Mouse (Mus musculus): ENCODE results near the gene Atp6v0e. TPM values are rescaled to one million over a fixed set of nuclear protein-coding genes. Genes with fewer than 3 reads are reported as not detected.

The Atp6v0e gene
- total RNA-seq, 1 experiment from 2014 or later: 266 TPM

GRCm38 (mm10) chr17:26676616-26677376 lies 13.8 kb downstream of the Atp6v0e start:
- ATAC-seq (ENCODE audit: extremely low read depth, insufficient number of reproducible peaks, low FRiP score, poor library complexity, severe bottlenecking): peak; percentile 24; the same call in 1 of the 2 replicates

DNA sequence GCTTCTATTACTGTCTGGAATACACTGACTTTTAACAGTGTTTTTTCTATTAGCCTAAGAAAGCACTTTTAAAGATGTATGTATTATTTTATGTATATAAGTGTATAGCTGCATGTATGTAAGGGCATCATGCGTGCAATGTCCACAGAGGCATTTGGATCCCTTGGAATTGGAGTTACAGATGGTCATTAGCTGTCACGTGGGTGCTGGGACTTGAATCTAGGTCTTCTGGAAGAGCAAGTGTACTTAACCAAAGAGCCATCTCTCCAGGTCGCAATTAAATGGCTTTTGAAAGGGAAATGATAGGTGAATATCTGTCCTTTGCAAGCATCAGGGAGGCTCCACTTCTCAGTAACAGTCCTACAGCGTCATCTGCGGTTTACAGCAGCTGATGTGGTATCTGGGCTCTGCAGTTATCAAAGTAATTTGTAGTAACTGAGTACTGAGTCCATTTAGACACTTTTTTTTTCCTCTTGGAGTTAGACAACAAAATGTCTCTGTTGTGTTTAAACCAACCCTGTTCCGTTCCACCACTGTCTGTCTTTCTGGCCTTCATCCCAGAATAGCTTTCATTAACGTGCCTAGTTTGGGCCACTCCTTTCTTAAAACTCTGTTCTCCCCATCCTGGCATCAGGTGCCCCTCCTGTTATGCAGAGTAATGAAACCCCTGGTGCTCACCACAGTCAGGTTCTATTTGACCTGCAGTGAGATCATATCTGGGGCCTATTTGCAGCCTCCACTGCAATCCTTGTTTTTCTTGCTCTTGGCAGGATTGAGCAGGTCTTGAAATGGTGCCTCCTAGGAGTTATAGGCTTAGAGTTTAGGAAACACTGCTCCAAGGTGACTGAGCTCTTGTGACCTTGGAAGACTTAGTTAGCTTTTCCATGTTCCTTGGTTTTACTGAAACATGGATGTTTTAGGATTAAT lies 14.9 kb downstream of the Atp6v0e start:
- ATAC-seq (ENCODE audit: extremely low read depth, insufficient number of reproducible peaks, low FRiP score, poor library complexity, severe bottlenecking): no peak

DNA sequence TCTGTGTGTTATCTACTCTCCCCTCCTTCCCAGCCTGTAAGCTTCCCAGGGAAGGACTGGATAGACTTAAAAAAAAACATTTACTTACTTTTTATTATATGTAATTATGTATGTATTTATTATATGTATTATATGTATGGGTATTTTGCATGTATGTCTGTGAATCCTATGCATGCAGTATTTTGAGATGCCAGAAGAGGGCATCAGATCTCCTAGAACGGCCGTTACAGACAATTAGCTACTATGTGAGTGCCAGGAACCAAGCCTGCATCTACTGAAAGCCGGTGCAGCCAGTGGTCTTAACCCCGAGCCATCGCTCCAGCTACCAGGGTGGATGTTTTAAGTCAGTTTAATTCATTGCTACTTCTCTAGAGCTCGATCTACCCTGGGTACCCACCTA lies 18.2 kb downstream of the Atp6v0e start:
- ATAC-seq (ENCODE audit: extremely low read depth, insufficient number of reproducible peaks, low FRiP score, poor library complexity, severe bottlenecking): no peak

- no peak for ATAC-seq (ENCODE audit: extremely low read depth, insufficient number of reproducible peaks, low FRiP score, poor library complexity, severe bottlenecking)
Measured at GRCm38 (mm10) chr17:26686334-26687000, 23.4 kb downstream of the Atp6v0e start.

- ATAC-seq (ENCODE audit: extremely low read depth, insufficient number of reproducible peaks, low FRiP score, poor library complexity, severe bottlenecking): no peak
Measured at GRCm38 (mm10) chr17:26688795-26689735, 26.0 kb downstream of the Atp6v0e start.

DNA sequence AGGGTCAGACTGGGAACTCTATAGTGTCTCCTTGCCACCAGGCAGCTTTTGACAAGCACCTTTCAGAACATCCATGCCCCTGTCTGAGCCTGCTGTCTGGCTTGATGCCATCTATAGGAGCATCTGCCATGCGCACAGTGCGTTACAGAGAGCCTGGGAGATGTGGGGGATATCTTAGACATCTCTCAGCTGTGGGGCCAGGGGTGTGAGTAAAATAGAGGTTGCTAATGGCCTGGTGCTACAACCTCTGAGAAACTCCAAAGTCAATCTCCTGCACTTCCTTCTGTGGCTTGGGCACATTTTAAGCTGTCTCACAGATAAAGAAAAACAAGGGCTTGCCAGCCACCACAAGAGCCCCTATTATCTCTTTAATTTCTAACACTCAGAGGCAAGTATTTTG lies 26.8 kb downstream of the Atp6v0e start:
- no peak for ATAC-seq (ENCODE audit: extremely low read depth, insufficient number of reproducible peaks, low FRiP score, poor library complexity, severe bottlenecking)

- no peak for ATAC-seq (ENCODE audit: extremely low read depth, insufficient number of reproducible peaks, low FRiP score, poor library complexity, severe bottlenecking)
Measured at GRCm38 (mm10) chr17:26690236-26690635, 27.2 kb downstream of the Atp6v0e start.

DNA sequence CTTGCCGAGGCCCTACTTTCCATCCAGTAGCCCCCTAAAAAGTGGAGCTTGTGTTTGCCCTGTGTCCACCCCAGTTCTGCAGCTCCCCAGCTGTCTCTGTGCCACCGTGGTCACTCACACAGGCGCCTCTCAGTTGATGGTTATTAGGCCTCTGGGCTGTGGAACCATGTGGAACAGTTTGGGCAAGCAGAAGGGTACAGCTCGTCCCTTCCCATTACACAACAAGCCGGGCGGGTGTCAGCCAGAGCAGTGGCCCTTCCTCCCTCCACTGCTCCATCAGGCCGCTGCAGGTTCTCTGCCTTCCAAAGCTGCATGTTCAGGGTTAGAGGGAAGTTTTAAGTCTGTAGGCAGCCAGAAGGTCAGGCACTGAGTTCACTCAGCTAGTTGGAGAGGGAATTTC lies 28.1 kb downstream of the Atp6v0e start:
- no peak for ATAC-seq (ENCODE audit: extremely low read depth, insufficient number of reproducible peaks, low FRiP score, poor library complexity, severe bottlenecking)

DNA sequence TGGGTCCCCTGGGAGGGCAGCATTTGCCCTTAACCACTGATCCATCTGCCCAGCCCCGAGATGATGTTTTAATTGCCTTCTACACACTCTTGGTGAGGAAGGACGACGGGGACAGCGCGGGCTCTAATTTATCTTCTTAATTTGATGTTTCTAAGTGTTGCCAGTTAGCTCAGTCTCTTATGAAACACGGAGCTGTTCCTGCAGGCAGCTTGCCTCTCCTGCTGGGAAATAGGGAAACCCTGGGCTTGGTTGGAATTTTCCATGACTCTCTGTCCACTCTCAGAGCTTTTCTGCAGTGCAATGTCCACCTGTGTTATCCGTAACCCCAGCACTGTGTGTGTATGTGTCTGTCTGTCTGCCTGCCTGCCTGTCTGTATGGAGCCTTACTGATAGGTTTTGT lies 30.4 kb downstream of the Atp6v0e start:
- no peak for ATAC-seq (ENCODE audit: extremely low read depth, insufficient number of reproducible peaks, low FRiP score, poor library complexity, severe bottlenecking)

DNA sequence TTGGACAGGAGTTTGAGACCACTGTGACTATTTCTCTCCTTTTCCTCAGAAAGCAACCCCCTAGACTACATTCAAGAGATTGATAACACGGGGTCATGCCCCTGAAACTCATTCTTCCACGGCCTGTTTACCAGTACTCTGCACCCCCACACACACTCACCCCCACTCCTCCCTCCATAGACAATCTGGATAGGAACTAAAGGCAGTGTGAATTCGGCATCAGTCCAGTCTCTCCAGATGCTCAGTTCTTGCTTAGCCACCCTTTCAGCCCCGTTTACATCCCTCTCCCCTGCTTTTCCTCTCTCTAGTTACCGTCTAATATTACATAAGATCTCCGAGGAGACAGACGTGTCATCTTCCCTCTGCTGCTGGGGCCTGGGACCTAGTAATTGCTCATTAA lies 31.1 kb downstream of the Atp6v0e start:
- no peak for ATAC-seq (ENCODE audit: extremely low read depth, insufficient number of reproducible peaks, low FRiP score, poor library complexity, severe bottlenecking)

DNA sequence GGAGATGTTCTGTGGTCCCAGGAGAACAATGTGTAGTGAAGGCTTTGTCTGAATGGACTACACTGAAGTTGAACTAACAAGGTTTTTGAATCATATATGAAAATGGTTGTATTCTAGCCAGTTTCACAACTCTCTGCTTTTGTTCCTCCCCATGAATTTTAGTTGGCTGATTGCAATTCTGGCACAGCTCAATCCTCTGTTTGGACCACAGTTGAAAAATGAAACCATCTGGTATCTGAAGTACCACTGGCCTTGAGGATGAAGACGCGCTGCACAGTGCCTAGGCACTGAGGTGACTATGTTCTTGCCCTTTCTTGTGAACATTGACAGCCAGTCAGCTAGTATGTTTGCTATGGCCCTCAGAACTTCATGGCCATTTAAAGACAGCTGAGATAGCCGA lies 32.2 kb downstream of the Atp6v0e start:
- ATAC-seq (ENCODE audit: extremely low read depth, insufficient number of reproducible peaks, low FRiP score, poor library complexity, severe bottlenecking): no peak

DNA sequence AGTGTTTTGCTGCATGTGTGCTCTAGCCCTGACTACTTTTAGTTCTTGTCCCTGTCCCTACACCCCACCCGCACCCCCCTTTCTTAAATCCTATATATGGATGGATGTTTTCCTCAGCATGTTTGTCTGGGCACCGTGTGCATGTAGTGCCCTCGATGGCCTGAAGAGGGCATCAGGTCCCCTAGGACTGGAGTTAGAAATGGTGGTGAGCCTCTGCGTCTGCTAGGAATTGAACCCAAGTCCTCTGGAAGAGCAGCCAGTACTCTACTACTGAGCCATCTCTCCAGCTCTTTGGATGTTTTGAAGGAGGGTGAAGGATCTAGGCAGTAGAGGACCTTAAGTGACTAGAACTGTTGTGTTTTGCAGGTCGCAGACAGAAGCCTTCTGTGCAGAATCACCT lies 35.8 kb downstream of the Atp6v0e start:
- ATAC-seq (ENCODE audit: extremely low read depth, insufficient number of reproducible peaks, low FRiP score, poor library complexity, severe bottlenecking): no peak

DNA sequence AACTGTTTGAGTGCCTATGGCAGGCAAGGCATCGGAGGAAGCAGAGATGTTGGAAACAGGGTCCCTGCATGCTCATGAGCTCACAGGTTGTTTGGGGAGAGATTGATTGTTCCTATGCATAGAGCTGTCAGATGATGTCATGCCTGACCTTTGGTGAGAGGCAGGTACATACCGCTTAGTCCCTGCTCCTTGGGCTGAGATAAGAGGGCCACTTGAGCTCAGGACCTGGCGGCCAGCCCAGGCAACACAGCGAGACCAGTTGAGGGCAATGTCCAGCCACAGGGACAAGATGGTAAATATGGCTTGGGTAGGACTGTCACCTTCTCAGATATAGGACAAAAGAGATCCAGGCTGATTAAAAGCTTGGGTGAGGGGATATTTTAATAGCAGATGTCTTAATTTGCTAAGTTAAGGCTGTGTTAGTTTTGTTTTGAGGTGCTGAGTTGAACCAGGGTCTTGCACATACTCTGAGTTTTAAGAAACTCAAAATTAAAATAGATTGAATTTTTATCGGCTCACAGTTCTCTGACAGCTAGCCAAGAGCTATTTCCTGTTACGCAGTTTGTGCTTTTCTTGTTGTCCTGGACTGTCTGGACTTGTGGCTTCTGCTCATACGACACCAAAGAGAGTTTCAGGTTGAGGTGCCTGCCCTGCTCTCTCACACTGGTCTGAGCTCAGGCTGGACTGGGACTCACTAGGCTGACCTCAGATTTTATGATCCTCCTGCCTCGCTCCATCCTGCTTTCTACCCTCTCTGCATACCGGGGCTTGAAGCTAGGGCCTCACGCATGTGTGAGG lies 37.0 kb downstream of the Atp6v0e start:
- no peak for ATAC-seq (ENCODE audit: extremely low read depth, insufficient number of reproducible peaks, low FRiP score, poor library complexity, severe bottlenecking)

- ATAC-seq (ENCODE audit: extremely low read depth, insufficient number of reproducible peaks, low FRiP score, poor library complexity, severe bottlenecking): no peak
Measured at GRCm38 (mm10) chr17:26701565-26701964, 38.5 kb downstream of the Atp6v0e start.

- no peak for ATAC-seq (ENCODE audit: extremely low read depth, insufficient number of reproducible peaks, low FRiP score, poor library complexity, severe bottlenecking)
Measured at GRCm38 (mm10) chr17:26702621-26703020, 39.6 kb downstream of the Atp6v0e start.

DNA sequence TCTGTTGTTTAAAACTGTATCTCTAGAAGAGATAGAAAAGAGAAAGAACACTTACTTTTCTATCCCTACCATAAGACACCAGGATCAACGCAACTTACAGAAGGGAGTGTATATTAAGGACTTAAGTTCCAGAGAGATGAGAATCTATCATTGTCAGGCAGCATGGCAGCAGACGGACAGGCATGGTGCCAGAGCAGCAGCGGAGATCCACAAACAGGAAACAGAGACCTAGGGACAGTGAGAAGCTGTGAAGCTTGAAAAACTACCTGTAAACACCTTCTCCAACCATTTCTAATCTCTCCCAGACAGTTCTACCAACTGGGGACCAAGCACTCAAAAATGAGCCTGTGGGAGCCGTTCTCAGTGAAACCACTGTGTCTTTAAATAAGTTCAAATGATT lies 40.6 kb downstream of the Atp6v0e start:
- no peak for ATAC-seq (ENCODE audit: extremely low read depth, insufficient number of reproducible peaks, low FRiP score, poor library complexity, severe bottlenecking)

GRCm38 (mm10) chr17:26705463-26706359 lies 42.7 kb downstream of the Atp6v0e start:
- no peak for ATAC-seq (ENCODE audit: extremely low read depth, insufficient number of reproducible peaks, low FRiP score, poor library complexity, severe bottlenecking)
